Mouse (Mus musculus) testis, adult 2 months (tissue): ENCODE data around the gene Arid1b. TPM values are rescaled to one million over a fixed set of nuclear protein-coding genes. Genes with fewer than 3 reads are reported as not detected.

Experiments used
- H3K27ac ChIP-seq: fragments of 200-500 bp; 2 replicates; pipeline ENCODE4 v1.5.1; 2012; ENCODE audit warnings: low read depth, low read length; ENCODE audit not compliant: control insufficient read depth, insufficient read depth
- H3K27me3 ChIP-seq: fragments of 200-500 bp; 2 replicates; pipeline ENCODE4 v1.6.1; 2012; ENCODE audit warnings: mild to moderate bottlenecking, low read length, moderate library complexity; ENCODE audit not compliant: control insufficient read depth, insufficient read depth
- H3K36me3 ChIP-seq: fragments of 200-500 bp; 2 replicates; pipeline ENCODE4 v1.6.1; 2012; ENCODE audit warnings: mild to moderate bottlenecking, low read length; ENCODE audit not compliant: control insufficient read depth, insufficient read depth
- H3K4me1 ChIP-seq: fragments of 200-500 bp; 2 replicates; pipeline ENCODE4 v1.6.1; 2012; ENCODE audit warnings: low read length; ENCODE audit not compliant: control insufficient read depth, insufficient read depth
- H3K4me3 ChIP-seq: fragments of 200-500 bp; 2 replicates; pipeline ENCODE4 v1.5.1; 2012; ENCODE audit warnings: low read depth, mild to moderate bottlenecking, low read length, moderate library complexity, mixed read lengths; ENCODE audit not compliant: control insufficient read depth
- CTCF ChIP-seq: fragments of 200-500 bp; IDR thresholded peaks from 2 replicates; pipeline ENCODE4 v1.5.1; 2012; ENCODE audit warnings: low read depth, mild to moderate bottlenecking, inconsistent platforms, low read length, moderate library complexity; ENCODE audit not compliant: control insufficient read depth, insufficient read depth, insufficient replicate concordance
- POLR2A ChIP-seq: fragments of 200-500 bp; IDR thresholded peaks from 2 replicates; pipeline ENCODE4 v1.6.1; 2012; ENCODE audit warnings: low read depth, mild to moderate bottlenecking, inconsistent platforms, low read length, moderate library complexity; ENCODE audit not compliant: control insufficient read depth
- polyA plus RNA-seq: library from polyadenylated mRNA; depleted of rRNA; stranded (reverse); fragments of >200 nt; gene quantifications from 2 replicates; pipeline ENCODE4 v1.2.3, GENCODE M21; 2012

Arid1b gene
- polyA plus RNA-seq, 1 experiment = 5.2 TPM

DNA sequence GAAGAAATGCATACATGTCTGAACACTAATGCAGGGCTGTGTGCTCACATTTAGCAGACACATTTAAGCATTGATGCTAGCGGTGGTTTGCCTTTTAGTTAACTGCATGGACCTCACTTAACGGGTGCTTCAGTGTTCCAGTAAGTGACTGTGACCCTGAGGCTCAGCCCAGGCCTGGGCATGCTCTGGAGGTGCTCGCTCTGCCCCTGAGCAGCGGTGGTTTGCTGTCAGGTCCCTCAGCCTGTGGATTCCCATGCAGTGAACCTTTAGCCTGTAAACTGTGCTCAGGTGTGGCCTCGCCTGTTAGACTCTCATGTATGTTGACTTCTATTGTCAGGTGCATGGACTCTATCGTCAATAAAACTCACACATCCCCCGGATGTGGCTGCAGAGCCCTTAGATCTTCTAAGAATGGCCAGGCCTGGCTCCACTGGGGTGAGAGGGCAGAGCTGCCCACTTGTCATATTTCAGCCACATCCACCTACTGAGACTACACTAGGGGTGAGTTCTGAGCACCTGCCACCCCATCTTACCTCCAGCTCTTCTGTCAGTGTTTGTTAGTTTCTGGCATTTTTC is 169.2 kb downstream of the Arid1b start:
- H3K36me3 ChIP-seq = no peaks in the 10 kb centered on the region
- H3K4me1 ChIP-seq = no peaks in the 10 kb centered on the region
- no peak for TF ChIP-seq POLR2A
- no peak for TF ChIP-seq CTCF
- no peak overlapping the region for H3K4me3 ChIP-seq
- H3K27me3 ChIP-seq = no peaks in the 10 kb centered on the region
- no peak overlapping the region for H3K27ac ChIP-seq

GRCm38 (mm10) chr17:5164794-5165193 is 170.7 kb downstream of the Arid1b start:
- H3K4me3 ChIP-seq = no peak overlapping the region
- H3K27ac ChIP-seq = no peak overlapping the region
- TF ChIP-seq POLR2A (no peak), CTCF (no peak)
- H3K27me3 ChIP-seq = no peaks in the 10 kb centered on the region
- no peaks in the 10 kb centered on the region for H3K36me3 ChIP-seq
- H3K4me1 ChIP-seq = no peaks in the 10 kb centered on the region

DNA sequence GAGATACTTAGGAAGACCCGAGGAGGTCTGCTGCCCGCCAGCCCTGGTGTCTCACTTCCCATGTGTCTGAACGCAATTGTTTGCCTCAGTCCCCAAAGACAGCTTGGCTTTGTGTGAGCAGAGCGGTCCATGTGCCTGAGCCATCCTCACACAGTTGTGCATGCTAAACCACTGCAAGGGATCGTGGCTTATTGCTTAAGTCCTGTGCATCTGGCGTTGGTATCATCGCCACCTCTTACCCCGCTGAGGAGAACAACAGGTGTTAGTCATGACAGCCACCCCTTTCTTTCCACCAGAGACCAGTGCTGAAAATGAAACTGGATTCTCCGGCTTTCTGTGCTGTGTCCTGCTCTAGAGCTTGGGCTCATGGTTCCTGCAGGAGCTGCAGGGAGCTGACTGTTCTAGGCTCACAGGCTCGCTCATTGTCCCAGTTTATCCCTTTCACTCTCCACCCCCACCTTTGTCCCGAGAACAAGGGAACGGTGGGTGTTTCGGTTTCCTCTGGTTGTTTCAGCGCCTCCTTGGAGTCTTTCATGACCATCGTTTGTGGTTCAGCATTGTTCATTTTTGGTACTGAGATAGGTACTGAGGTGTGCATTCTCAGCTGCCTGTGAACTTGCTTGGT is 171.2 kb downstream of the Arid1b start:
- TF ChIP-seq POLR2A (no peak), CTCF (no peak)
- Histone ChIP-seq H3K36me3 (no peaks in the 10 kb centered on the region), H3K4me3 (no peak overlapping the region), H3K27ac (no peak overlapping the region), H3K27me3 (no peaks in the 10 kb centered on the region), H3K4me1 (no peaks in the 10 kb centered on the region)

DNA sequence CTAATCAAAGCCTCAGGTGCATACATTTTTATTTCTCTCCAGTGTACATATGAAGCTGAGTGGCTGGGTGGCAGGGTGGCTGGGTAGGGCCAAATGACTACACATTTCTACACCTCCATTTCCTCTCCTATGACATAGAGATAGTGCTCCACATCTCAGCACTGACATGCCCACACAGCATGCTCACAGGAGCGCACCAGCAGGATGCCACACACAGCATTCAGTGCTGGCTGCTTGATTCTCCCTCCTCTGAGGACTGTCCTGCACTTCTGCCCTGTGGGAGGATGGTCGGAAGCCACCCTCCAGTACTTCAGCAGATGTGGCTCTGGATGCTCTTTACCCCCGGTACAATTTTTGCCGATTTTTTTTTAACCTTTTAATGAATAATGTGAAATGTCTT is 172.0 kb downstream of the Arid1b start:
- Histone ChIP-seq H3K4me1 (no peaks in the 10 kb centered on the region), H3K27me3 (no peaks in the 10 kb centered on the region), H3K4me3 (no peak overlapping the region), H3K27ac (no peak overlapping the region), H3K36me3 (no peaks in the 10 kb centered on the region)
- TF ChIP-seq POLR2A = no peak
- no peak for TF ChIP-seq CTCF

GRCm38 (mm10) chr17:5168046-5168445 is 173.9 kb downstream of the Arid1b start:
- Histone ChIP-seq H3K27ac (no peak overlapping the region), H3K4me1 (peaks cover 2% of the 10 kb centered on the region; the same call in 1 of the 2 replicates), H3K27me3 (no peaks in the 10 kb centered on the region), H3K36me3 (no peaks in the 10 kb centered on the region), H3K4me3 (no peak overlapping the region)
- TF ChIP-seq CTCF (no peak), POLR2A (no peak)

DNA sequence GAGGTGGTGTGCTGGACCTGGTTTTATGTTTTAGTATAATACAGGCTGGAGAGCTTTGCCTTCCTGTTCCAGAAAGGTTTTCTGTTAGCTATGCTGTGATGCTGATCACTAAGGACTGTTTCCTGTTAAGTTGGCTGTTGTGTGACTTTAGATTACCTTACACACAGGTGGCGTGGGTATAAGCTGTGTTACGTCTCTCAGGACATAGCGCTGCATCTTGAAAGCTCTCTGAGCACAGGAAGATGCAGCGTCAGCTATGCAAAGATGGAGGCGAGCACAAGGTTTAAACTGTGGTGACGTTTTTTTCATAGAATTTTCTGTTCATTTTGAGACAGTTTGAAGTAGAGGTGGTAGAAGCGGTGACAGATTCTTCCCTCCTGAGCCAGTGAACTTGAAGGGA is 174.5 kb downstream of the Arid1b start:
- Histone ChIP-seq H3K27ac (no peak overlapping the region), H3K4me3 (no peak overlapping the region), H3K27me3 (no peaks in the 10 kb centered on the region), H3K4me1 (peaks cover 2% of the 10 kb centered on the region; the same call in 1 of the 2 replicates), H3K36me3 (no peaks in the 10 kb centered on the region)
- TF ChIP-seq POLR2A (no peak), CTCF (no peak)

- no peaks in the 10 kb centered on the region for H3K36me3 ChIP-seq
- H3K4me3 ChIP-seq = no peak overlapping the region
- TF ChIP-seq POLR2A (no peak), CTCF (no peak)
- H3K27me3 ChIP-seq = no peaks in the 10 kb centered on the region
- H3K27ac ChIP-seq = no peak overlapping the region
- H3K4me1 ChIP-seq = peaks cover 2% of the 10 kb centered on the region; the same call in 1 of the 2 replicates
Measured at GRCm38 (mm10) chr17:5170321-5170720, 176.2 kb downstream of the Arid1b start.
